Mouse (Mus musculus) intestine, postnatal 0 days (tissue): ENCODE results near the gene Atp5l. TPM values are rescaled to one million over a fixed set of nuclear protein-coding genes. Genes with fewer than 3 reads are reported as not detected.

Source experiments
- ATAC-seq: fragments of 200-750 bp; cut with Nextera tagmentation; 2 replicates; pipeline ENCODE4 v1.8.0; 2017; ENCODE audit warnings: mild to moderate bottlenecking, moderate TSS enrichment, moderate library complexity
- H3K27ac ChIP-seq: fragments of 300-500 bp; sonication (generic); 2 replicates; pipeline ENCODE4 v1.5.1; 2014; ENCODE audit warnings: mild to moderate bottlenecking, low read depth, low read length, moderate library complexity
- H3K27me3 ChIP-seq: fragments of 300-500 bp; sonication (generic); replicated peaks from 2 replicates; pipeline ENCODE4 v1.6.1; 2014; ENCODE audit warnings: low read length, mixed read lengths; ENCODE audit not compliant: control insufficient read depth, insufficient read depth
- H3K36me3 ChIP-seq: fragments of 300-500 bp; sonication (generic); 2 replicates; pipeline ENCODE4 v1.6.1; 2014; ENCODE audit warnings: mild to moderate bottlenecking, moderate library complexity; ENCODE audit not compliant: control insufficient read depth, insufficient read depth
- H3K4me1 ChIP-seq: fragments of 300-500 bp; sonication (generic); replicated peaks from 2 replicates; pipeline ENCODE4 v1.6.1; 2014; ENCODE audit warnings: antibody characterized with exemption, low read length, mixed read lengths; ENCODE audit not compliant: control insufficient read depth, insufficient read depth
- H3K4me2 ChIP-seq: fragments of 300-500 bp; sonication (generic); replicated peaks from 2 replicates; pipeline ENCODE4 v1.6.1; 2014; ENCODE audit warnings: low read depth, mild to moderate bottlenecking, moderate library complexity
- H3K4me3 ChIP-seq: fragments of 300-500 bp; sonication (generic); 2 replicates; pipeline ENCODE4 v1.5.1; 2014; ENCODE audit warnings: low read depth, low read length
- H3K9ac ChIP-seq: fragments of 300-500 bp; sonication (generic); 2 replicates; pipeline ENCODE4 v1.6.1; 2014; ENCODE audit warnings: mild to moderate bottlenecking, low read depth, low read length
- H3K9me3 ChIP-seq: fragments of 300-500 bp; sonication (generic); 2 replicates; pipeline ENCODE4 v1.6.1; 2016; ENCODE audit warnings: mixed run types; ENCODE audit not compliant: control insufficient read depth
- CTCF ChIP-seq: sonication (generic); IDR thresholded peaks from 2 replicates; pipeline ENCODE4 v1.5.1; 2016; ENCODE audit warnings: low read depth, mild to moderate bottlenecking, control low read depth, antibody characterized with exemption, moderate library complexity
- WGBS: fragments of 180-500 bp; shearing (Covaris S2); extraction: QIAGEN DNeasy Blood & Tissue Kit; methylation state at CpG from one replicate; pipeline ENCODE4 v1.1.7; 2014; 5-methylcytosine and 5-hydroxymethylcytosine counted together
- polyA plus RNA-seq: library from polyadenylated mRNA; unstranded; fragments of >200 nt; fragmentation: Nextera tagmentation; extraction: Ambion mirVana; gene quantifications from 2 replicates; pipeline ENCODE4 v1.2.1, GENCODE M21; 2015

The Atp5l gene
- polyA plus RNA-seq, 1 experiment from 2014 or later, result 1,336 TPM

DNA sequence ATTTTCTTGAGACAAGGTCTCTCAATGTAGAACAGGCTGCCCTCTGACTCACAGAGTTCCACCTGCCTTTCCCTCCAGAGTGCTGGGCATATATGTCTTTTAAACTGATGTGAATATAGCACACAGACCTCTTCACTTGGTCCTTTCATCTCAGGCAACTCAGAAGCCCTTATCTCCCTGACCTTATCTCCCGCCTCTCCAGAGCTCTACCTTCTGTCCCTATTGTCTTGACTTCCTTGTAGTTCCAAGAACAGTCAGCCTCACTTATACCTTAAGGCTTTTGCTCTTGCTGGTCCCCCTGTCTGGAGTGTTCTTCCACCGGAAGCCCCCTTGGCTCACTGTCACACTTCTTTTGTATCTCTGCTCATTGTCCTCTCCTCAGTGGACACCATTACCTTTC lies 30.4 kb downstream of the Atp5l start:
- no peaks in the 10 kb centered on the region for H3K36me3 ChIP-seq
- no peak overlapping the region for H3K4me3 ChIP-seq
- H3K9me3 ChIP-seq, result no peaks in the 10 kb centered on the region
- TF ChIP-seq CTCF, result no peak
- ATAC-seq, result no peak
- no peak overlapping the region for H3K4me2 ChIP-seq
- WGBS, result 41% methylated on average over 2 of the region's 2 CpGs
- no peaks in the 10 kb centered on the region for H3K27me3 ChIP-seq
- H3K4me1 ChIP-seq, result no peaks in the 10 kb centered on the region
- no peak overlapping the region for H3K9ac ChIP-seq
- no peak overlapping the region for H3K27ac ChIP-seq

DNA sequence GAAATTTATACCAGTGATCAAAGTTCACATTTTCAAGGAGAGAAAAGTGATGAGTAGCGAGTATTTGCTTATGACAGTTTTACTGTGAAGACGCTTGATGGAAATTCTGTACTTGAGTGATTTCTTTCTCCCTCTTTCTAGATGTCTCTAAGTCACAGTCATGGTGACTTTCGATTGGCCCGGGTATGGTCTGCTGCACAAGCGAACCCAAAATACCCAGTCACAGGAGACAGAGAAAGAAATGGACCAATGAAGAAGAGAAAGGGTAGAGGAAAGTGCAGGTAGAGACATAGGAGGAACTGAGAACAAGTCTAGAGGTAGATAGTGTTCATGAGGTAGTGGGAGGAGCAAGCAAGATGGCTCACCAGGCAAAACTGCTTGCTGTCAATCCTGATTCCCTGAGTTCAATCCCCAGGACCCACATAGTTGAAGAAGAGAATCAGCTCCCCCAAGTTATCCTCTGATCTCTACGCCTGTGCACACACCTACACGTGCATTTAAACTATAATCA lies 32.4 kb downstream of the Atp5l start:
- no peak for TF ChIP-seq CTCF
- WGBS, result 85% methylated on average over 7 of the region's 7 CpGs
- no peaks in the 10 kb centered on the region for H3K36me3 ChIP-seq
- no peak overlapping the region for H3K9ac ChIP-seq
- no peak overlapping the region for H3K4me2 ChIP-seq
- no peak overlapping the region for H3K27ac ChIP-seq
- H3K27me3 ChIP-seq, result 0 out of 2 replicates have a peak, but pooled peaks cover 2% of the 10 kb centered on the region
- ATAC-seq, result no peak
- H3K4me1 ChIP-seq, result 0 out of 2 replicates have a peak, but pooled peaks cover 2% of the 10 kb centered on the region
- H3K9me3 ChIP-seq, result no peaks in the 10 kb centered on the region
- H3K4me3 ChIP-seq, result no peak overlapping the region

DNA sequence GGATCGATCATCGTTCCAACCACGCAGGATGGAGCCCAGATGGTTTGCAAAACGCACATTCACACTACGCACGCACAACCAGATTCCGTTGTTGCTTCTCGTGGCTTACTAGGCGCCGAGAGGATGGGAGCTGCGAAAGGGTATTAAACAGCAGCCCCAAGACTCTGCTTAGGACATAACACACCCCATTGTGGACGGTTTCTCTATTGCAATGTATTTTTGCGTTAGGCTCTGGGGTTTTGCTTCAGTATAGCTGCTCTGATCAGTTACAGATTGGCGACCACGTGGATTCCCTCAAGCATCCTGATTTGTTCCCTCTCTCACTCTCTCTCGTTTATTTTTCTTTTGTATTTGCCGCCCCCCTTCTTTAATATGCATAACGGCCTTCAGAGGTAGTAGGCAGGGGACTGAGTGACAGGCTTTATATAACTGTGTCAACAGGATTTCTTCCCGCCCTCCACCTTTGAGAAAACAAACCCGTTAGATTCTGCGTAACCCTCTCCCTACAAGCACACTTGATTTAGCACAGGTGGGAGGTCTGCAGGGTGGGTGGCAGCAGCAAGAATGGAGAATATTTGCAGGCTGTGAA lies 37.5 kb downstream of the Atp5l start:
- no peaks in the 10 kb centered on the region for H3K9me3 ChIP-seq
- H3K36me3 ChIP-seq, result no peaks in the 10 kb centered on the region
- 1% methylated on average over 21 of the region's 21 CpGs for WGBS
- H3K4me3 ChIP-seq, result peak overlapping the region; percentile 88
- no peak for TF ChIP-seq CTCF
- 0 out of 2 replicates have a peak, but pooled peaks cover 10% of the 10 kb centered on the region for H3K4me1 ChIP-seq
- 0 out of 2 replicates have a peak, but pooled peaks cover 5% of the 10 kb centered on the region for H3K27me3 ChIP-seq
- peak overlapping the region; percentile 98 for H3K4me2 ChIP-seq
- H3K9ac ChIP-seq, result no peak overlapping the region
- no peak overlapping the region for H3K27ac ChIP-seq
- no peak for ATAC-seq

DNA sequence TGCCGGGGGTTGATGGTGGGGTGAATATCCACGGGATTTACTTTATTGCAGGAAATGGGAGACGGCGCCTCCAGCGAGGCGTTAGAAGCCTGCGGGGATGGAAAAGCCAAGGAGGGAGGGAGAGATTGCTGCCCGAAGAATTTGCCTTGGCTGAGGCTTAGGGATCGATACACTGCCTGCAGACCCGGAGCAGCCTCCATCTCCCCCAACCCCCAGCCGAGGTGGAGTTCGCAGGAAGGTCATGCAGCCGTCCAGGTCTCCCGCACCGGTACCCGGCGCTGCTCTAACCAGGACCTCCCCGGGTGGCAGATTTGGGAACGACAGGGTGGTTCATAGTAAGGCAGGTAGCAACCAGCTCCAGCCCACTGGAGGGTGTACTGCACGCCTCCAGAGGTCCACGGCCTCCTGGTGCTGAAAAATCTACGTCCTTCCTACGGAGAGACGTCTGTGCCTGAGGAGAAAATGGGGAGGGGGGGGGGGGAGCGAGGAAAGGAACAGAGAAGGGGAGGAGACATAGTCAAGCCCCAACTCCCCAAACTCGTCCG lies 38.0 kb downstream of the Atp5l start:
- H3K4me2 ChIP-seq, result peak overlapping the region; percentile 98
- 0 out of 2 replicates have a peak, but pooled peaks cover 10% of the 10 kb centered on the region for H3K4me1 ChIP-seq
- H3K27me3 ChIP-seq, result 0 out of 2 replicates have a peak, but pooled peaks cover 5% of the 10 kb centered on the region
- peak; percentile 37 for TF ChIP-seq CTCF
- H3K36me3 ChIP-seq, result no peaks in the 10 kb centered on the region
- H3K9ac ChIP-seq, result no peak overlapping the region
- no peaks in the 10 kb centered on the region for H3K9me3 ChIP-seq
- 0% methylated on average over 26 of the region's 27 CpGs for WGBS
- no peak overlapping the region for H3K27ac ChIP-seq
- peak overlapping the region; percentile 88 for H3K4me3 ChIP-seq
- ATAC-seq, result no peak

DNA sequence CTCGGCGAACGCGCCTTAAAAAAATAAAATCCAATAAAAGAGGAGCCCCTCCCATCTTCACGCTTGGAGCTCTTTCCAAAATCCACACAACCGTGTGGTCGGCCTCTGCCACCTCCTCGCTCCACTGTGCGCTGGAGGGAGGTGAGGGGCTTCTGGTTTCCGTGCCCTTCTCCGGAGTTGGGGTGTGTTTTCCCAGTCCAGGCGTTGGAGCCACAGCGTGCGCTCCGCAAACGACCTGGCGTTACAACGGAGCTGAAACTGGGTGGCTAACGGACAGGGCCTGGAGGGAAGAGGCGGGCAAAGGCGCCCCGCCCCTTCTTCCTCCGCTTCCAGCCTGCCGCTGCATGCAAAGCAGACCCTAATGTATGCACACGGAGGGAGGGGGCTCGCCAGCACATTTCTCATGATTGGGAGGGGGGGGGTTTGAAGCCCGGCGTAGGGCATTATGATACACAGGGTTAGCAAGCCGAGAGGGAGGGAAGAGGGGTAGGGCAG lies 38.6 kb downstream of the Atp5l start:
- H3K9ac ChIP-seq, result peak overlapping the region; percentile 52
- H3K36me3 ChIP-seq, result no peaks in the 10 kb centered on the region
- 0 out of 2 replicates have a peak, but pooled peaks cover 14% of the 10 kb centered on the region for H3K4me1 ChIP-seq
- H3K27me3 ChIP-seq, result 0 out of 2 replicates have a peak, but pooled peaks cover 5% of the 10 kb centered on the region
- peak overlapping the region; percentile 98 for H3K4me2 ChIP-seq
- peak overlapping the region; percentile 88 for H3K4me3 ChIP-seq
- WGBS, result under 1% methylated on average over 29 of the region's 29 CpGs
- H3K27ac ChIP-seq, result peak overlapping the region; percentile 83
- peak; percentile 49; the same call in 1 of the 2 replicates for ATAC-seq
- H3K9me3 ChIP-seq, result no peaks in the 10 kb centered on the region
- no peak for TF ChIP-seq CTCF

DNA sequence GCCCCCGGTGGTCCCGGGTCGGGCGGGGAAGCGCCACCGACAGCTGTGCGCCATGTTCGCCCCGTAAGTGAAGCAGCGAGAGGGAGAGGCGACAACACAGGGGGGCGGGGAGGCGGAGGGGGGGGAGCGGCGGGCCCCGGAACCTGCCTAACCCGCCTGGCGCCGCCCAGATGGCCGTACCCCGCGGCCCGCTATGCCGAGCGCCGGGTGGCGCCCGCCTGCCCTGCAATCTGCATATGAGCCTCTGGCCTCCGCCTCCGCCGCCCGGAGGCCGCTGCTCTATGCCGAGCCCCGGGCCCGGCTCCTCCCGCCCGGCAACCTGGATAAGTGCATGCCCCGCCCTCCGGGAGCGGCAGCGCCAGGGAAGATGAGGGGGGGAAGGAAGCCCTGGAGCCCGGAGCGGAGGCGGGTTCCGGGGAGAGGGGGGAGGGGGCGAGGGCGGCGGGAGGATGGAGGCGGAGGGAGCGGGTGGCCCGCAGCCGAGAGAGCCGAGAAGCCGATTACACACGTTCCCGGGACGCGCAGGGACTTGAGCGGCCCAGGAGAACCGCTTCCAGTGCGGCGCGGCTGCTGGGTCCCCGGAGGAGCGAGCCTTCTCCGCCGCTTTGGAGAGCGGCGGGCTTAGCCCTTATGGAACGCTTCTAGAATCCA lies 39.2 kb downstream of the Atp5l start, which contains the start of gene Kmt2a:
Gene Kmt2a (minus strand): TSS at position 76 of the 651 bp plus-strand sequence.
- H3K27me3 ChIP-seq, result 0 out of 2 replicates have a peak, but pooled peaks cover 5% of the 10 kb centered on the region
- H3K27ac ChIP-seq, result peak within 1 kb of the TSS; percentile 86
- TF ChIP-seq CTCF, result 0 out of 2 replicates have a peak, but pooled peaks have one; percentile 1
- peak within 1 kb of the TSS; percentile 98 for H3K4me2 ChIP-seq
- H3K4me1 ChIP-seq, result 0 out of 2 replicates have a peak, but pooled peaks cover 14% of the 10 kb centered on the region
- under 1% methylated on average over 55 of the region's 71 CpGs for WGBS
- peak within 1 kb of the TSS; percentile 88 for H3K4me3 ChIP-seq
- peak; percentile 82 for ATAC-seq
- no peaks in the 10 kb centered on the region for H3K9me3 ChIP-seq
- H3K36me3 ChIP-seq, result no peaks in the 10 kb centered on the region
- H3K9ac ChIP-seq, result peak within 1 kb of the TSS; percentile 87
